Mouse (Mus musculus) right cerebral cortex, adult 2 months (tissue): ENCODE data around the gene Ankrd13a.

Experiments used
- DNase-seq, 2 experiments: peaks; one replicate each; pipeline ENCODE4 v3.0.0; 2021 to 2022; ENCODE audit warnings: low spot score in 2 of 2

Ankrd13a gene

GRCm38 (mm10) chr5:114799848-114800247 lies 25.4 kb downstream of the Ankrd13a start:
- no peak for DNase-seq

GRCm38 (mm10) chr5:114801049-114801448 lies 26.6 kb downstream of the Ankrd13a start:
- DNase-seq = no peak

GRCm38 (mm10) chr5:114801841-114802240 lies 27.4 kb downstream of the Ankrd13a start:
- no peak for DNase-seq

- DNase-seq = no peak
Observed at GRCm38 (mm10) chr5:114803231-114803630, 28.8 kb downstream of the Ankrd13a start.

GRCm38 (mm10) chr5:114804335-114804734 lies 29.9 kb downstream of the Ankrd13a start:
- DNase-seq = no peak

GRCm38 (mm10) chr5:114804958-114805357 lies 30.5 kb downstream of the Ankrd13a start:
- peak; percentile 62 to 63 for DNase-seq

- no peak for DNase-seq
Observed at GRCm38 (mm10) chr5:114805436-114806350, 31.2 kb downstream of the Ankrd13a start.

DNA sequence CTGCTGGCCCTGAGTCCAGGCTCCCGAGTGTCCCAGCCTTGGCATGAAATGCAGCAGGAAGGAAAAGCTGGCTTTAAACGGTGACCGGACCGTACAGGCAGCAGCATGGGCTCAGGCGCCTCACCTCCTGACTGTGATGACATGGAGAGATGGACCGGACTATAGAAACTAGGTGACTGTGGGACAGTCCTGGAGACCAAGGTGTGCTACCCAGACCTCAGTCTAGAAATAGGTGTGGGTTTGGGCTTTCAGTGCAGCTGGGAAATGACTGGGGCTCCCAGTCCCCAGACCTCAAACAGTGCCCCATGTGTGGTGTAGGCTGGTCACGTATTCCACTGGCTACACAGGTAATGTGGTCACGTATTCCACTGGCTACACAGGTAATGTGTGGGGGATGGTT lies 32.2 kb downstream of the Ankrd13a start:
- DNase-seq = no peak

GRCm38 (mm10) chr5:114807063-114807462 lies 32.6 kb downstream of the Ankrd13a start:
- DNase-seq = no peak

DNA sequence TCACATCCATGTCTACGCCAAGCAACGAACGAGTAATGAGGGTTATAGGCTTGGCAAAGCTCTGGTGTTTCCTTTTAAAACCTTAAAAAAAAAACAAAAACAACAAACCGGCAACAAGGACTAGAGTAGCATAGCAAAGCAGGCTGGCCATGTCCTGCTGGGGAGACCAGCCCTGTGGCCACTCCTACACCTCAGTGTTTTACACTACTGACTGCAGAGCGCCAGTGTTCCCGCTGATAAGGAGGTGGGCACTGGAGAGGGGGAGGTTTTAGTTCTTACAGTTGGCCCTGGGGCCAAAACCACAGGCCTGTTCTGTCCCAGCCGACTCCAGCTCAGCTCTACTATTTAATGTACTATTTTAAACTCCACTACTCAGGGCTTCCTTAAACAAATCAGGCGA lies 33.0 kb downstream of the Ankrd13a start:
- DNase-seq = no peak

DNA sequence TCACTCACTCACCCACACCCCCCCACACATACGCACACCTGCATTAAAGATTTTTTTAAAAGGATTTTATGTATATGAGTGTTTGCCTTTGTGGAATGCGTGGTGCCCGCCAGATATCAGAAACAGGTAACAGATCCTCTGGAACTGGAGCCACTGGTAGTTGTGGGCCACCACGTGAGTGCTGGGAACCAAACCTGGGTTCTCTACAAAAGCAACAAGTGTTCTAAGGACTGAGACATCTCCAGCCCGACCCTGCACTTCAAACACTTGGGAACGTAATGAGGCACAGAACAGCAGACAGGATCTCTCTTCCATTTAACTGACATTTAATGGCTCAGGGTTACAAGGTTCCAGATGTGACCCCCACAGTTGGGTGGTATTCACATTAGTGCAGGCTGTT lies 33.4 kb downstream of the Ankrd13a start:
- DNase-seq = no peak

DNA sequence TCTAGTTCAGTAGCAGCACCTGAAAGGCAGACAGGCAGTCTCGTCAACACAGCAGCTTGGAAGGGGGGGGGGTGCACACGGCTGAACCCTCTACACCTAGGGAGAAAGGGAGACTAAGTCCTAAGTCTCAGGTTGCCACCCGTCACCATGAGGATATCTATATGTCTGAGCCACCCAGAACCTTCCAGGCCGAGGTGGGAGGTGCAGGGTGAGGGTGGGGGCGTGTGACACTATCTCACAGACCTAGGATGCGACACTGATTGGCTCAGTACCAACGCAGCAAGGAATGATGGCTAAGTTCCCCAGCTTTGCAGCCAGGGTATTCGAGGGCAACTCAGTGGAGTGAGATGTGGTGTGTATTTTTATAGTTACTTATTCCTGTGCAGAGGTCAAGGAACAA lies 33.9 kb downstream of the Ankrd13a start:
- no peak for DNase-seq

GRCm38 (mm10) chr5:114809181-114809756 lies 34.8 kb downstream of the Ankrd13a start:
- no peak for DNase-seq

DNA sequence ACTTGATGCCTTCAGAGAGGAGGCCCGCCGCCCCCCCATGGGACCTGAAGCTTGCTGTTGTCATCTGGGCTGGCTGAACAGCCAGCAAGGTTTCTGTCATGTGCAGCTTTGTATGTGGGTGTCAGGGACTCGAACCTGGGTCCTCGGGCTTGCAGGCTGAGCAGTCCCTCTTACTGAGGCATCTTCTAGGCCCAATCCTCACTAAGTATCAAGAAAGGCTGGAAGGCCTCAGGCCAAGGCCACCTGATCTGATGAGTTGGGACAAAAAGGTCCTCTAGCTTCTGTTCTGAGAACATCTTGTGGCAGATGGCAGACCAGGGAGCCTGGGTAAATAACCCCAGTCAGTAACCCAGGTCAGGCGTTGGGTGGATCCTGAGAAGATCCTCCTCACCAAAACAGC lies 35.3 kb downstream of the Ankrd13a start:
- no peak for DNase-seq

- DNase-seq = peak; percentile 89 to 91
Observed at GRCm38 (mm10) chr5:114813525-114814181, 39.2 kb downstream of the Ankrd13a start.

DNA sequence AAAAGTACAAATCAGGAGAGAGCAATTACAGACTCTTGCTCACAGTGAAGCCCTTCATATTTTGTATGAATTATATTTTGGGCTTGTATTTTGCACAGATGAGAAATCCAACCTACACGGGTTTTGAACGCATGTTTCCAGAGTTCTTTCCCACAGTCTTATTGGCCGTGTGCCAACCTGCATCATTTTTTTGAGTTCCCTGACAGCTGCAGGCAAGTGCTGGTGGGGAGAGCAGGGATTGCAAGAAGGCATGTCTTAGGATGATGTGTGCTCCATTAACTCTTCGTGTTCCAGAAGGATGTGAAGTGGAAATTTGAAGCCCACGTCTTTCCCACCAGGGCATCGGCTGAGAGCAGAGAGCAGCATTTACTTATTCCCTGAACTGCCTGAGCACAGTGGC lies 42.1 kb downstream of the Ankrd13a start:
- no peak for DNase-seq

- no peak for DNase-seq
Observed at GRCm38 (mm10) chr5:114818124-114818523, 43.6 kb downstream of the Ankrd13a start.

DNA sequence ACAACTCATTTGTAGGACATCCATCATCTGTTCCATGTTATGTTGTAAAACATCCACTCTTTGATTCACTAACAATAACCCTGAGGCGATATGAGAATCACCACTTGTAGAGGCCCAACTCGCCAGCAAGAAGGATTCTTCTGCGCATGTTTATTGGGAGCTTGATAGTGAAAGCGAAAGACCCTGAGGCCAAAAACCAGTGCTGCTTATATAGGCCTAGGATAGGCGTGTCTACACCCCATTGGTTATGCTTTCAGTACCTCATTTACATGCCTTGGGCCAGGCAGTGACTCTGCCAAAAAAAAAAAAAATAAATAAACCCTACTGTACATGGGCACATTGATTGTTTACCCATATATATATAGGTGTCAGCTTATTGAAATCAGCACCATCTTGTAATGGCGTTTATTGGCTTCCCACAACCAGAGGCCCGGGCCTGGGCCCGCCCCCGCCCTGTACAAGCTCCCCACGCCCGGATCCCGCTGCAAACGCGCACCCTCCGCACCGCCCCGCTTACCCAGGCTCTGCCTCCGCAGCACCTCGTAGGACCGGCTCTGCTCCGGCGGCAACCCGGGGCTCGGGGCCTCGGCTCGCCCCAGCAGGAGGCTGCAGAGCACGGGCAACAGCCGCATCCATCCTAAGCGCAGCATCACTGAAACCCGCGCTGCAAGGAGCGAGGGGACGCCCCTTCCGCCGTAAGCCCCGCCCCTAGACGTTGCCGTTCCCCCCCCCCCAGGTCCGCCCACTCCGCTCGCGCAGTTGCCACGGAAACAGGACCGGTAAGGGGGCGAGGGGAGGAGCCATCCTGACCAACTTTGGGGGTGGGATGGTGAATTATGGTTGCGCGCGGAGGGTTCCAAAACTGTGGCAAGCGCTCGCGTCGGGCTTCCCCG lies 48.6 kb downstream of the Ankrd13a start, which contains the start of gene 1500011B03Rik:
Gene 1500011B03Rik (minus strand): TSS at position 673 of the 893 bp plus-strand sequence.
- DNase-seq = peak; percentile 76 to 77

- peak in 1 of 2 experiments; percentile 65 for DNase-seq
Observed at GRCm38 (mm10) chr5:114824197-114824596, 49.7 kb downstream of the Ankrd13a start.

DNA sequence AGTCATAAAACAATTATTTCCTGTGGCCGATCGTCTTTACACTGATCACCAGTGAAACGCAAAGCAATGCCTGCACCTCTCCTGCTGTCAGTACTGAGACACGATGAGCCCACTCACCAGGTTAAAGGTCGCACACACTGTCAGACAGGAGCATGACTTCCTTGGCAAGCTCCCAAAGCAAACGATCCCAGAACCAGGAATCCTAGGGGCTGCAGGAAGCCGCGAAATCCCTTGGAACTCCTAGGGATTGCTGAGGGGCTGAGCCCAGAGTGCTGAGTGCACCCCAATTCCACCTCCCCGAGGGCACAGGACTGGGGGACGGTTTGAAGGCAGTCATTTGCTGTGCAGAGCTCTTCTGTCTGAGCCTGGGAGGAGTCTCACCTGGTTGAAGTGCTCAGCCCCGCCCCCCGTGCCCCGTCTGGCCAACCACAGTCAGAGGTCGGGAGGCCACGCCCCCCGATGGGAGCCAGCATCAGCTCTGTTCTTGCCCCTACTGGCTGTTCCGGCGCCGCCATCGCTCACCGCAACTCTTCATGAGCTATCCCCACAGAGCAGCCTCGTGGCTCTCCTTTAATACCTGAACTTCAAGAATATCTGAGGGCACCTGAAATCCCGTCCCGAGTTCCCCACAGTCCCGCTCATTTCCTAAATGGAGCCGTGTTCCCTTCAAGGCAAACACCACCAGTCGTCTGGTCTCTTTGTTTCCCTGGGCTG lies 51.7 kb downstream of the Ankrd13a start:
- DNase-seq = no peak

DNA sequence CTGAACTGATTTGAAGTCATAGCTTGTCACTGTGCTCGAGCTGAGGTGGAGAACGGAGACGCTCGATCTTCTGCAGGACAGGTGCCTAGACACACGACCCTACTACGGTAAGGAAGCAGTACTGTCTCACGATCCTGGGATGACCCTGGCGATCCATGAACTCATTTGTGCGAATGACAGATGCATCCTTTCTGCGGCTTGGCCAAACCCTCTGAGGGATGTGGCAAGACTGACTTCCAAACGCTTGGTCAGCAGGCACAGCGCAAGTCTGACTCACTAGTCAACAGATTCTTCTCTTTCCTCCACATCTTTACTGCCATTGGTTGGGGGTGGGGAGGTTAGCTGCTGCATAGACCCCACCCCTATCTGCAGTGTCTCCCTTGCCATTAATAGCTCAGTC lies 53.0 kb downstream of the Ankrd13a start:
- DNase-seq = no peak
